Mouse (Mus musculus) right cerebral cortex, postnatal 10 days (tissue): ENCODE results near the gene Clstn1.

ENCODE experiments used
- DNase-seq, 2 experiments: peaks; one replicate each; pipeline ENCODE4 v3.0.0; 2021; ENCODE audit warnings: low spot score in 2 of 2

Clstn1 gene

GRCm38 (mm10) chr4:149675378-149676261, 89.4 kb downstream of the Clstn1 start:
- DNase-seq, result peak; percentile 73 to 84

GRCm38 (mm10) chr4:149678006-149678405, 91.7 kb downstream of the Clstn1 start:
- DNase-seq, result no peak

GRCm38 (mm10) chr4:149679056-149679770, 92.9 kb downstream of the Clstn1 start:
- DNase-seq, result no peak

- DNase-seq, result no peak
Observed at GRCm38 (mm10) chr4:149683875-149684274, 97.6 kb downstream of the Clstn1 start.

GRCm38 (mm10) chr4:149684841-149685623, 98.8 kb downstream of the Clstn1 start:
- no peak for DNase-seq

GRCm38 (mm10) chr4:149688861-149689260, 102.6 kb downstream of the Clstn1 start:
- DNase-seq, result no peak

GRCm38 (mm10) chr4:149689822-149690700, 103.8 kb downstream of the Clstn1 start:
- no peak for DNase-seq

GRCm38 (mm10) chr4:149690828-149691280, 104.6 kb downstream of the Clstn1 start:
- no peak for DNase-seq

GRCm38 (mm10) chr4:149691368-149691767, 105.1 kb downstream of the Clstn1 start:
- DNase-seq, result no peak

- peak in 1 of 2 experiments; percentile 46 for DNase-seq
Observed at GRCm38 (mm10) chr4:149696189-149696971, 110.1 kb downstream of the Clstn1 start.

- no peak for DNase-seq
Observed at GRCm38 (mm10) chr4:149697506-149698196, 111.4 kb downstream of the Clstn1 start.

GRCm38 (mm10) chr4:149698197-149698821, 112.0 kb downstream of the Clstn1 start:
- DNase-seq, result peak in 1 of 2 experiments; percentile 57
